Mouse (Mus musculus) ES-E14 (cell line): Measurements from ENCODE around the gene Cacna1i. TPM values are rescaled to one million over a fixed set of nuclear protein-coding genes. Genes with fewer than 3 reads are reported as not detected.

ENCODE experiments used
- DNase-seq: peaks from one replicate; pipeline ENCODE4 v3.0.0-alpha.2; 2013; ENCODE audit warnings: low read depth, low spot score
- H3K27ac ChIP-seq: 2 replicates; pipeline ENCODE4 v1.5.1; 2012; ENCODE audit warnings: low read depth, mild to moderate bottlenecking, low read length, moderate library complexity, mixed read lengths; ENCODE audit not compliant: poor library complexity, insufficient read depth, severe bottlenecking
- H3K36me3 ChIP-seq: 2 replicates; pipeline ENCODE4 v1.6.1; 2012; ENCODE audit warnings: mild to moderate bottlenecking, low read length, moderate library complexity, mixed read lengths; ENCODE audit not compliant: control insufficient read depth, poor library complexity, insufficient read depth, severe bottlenecking
- H3K4me1 ChIP-seq, 2 experiments: fragments of 150-350 bp in 1 of 2; sonication (generic) in 1 of 2; 2 replicates each; pipeline ENCODE4 v1.6.1; 2012; ENCODE audit warnings: low read length in 2 of 2, mild to moderate bottlenecking in 1 of 2, mixed read lengths in 1 of 2; ENCODE audit not compliant: control insufficient read depth in 2 of 2, insufficient read depth in 2 of 2, poor library complexity in 1 of 2
- H3K4me3 ChIP-seq, 2 experiments: fragments of 150-350 bp in 1 of 2; sonication (generic) in 1 of 2; 2 replicates each; pipeline ENCODE4 v1.5.1; 2012; ENCODE audit warnings: low read length in 2 of 2, low read depth in 1 of 2, mild to moderate bottlenecking in 1 of 2, mixed read lengths in 1 of 2; ENCODE audit not compliant: insufficient read depth in 1 of 2, poor library complexity in 1 of 2, severe bottlenecking in 1 of 2
- H3K9ac ChIP-seq: 2 replicates; pipeline ENCODE4 v1.6.1; 2012; ENCODE audit warnings: low read depth, mild to moderate bottlenecking, low read length, mixed read lengths; ENCODE audit not compliant: poor library complexity, insufficient read depth, severe bottlenecking
- H3K9me3 ChIP-seq: fragments of 150-350 bp; sonication (generic); 2 replicates; pipeline ENCODE4 v1.6.1; 2012; ENCODE audit warnings: low read depth, mild to moderate bottlenecking, low read length; ENCODE audit not compliant: control insufficient read depth, insufficient read depth
- CHD2 ChIP-seq: IDR thresholded peaks from 2 replicates; pipeline ENCODE4 v1.6.1; 2014; ENCODE audit warnings: mild to moderate bottlenecking, low read depth, low read length, inconsistent platforms
- HCFC1 ChIP-seq: IDR thresholded peaks from 2 replicates; pipeline ENCODE4 v1.6.1; 2012; ENCODE audit warnings: low read length, inconsistent platforms, borderline replicate concordance; ENCODE audit not compliant: insufficient read depth
- MAFK ChIP-seq: IDR thresholded peaks from 2 replicates; pipeline ENCODE4 v1.6.1; 2014; ENCODE audit warnings: mild to moderate bottlenecking, low read depth, low read length, inconsistent platforms; ENCODE audit not compliant: insufficient read depth
- ZC3H11A ChIP-seq: IDR thresholded peaks from 2 replicates; pipeline ENCODE4 v1.6.1; 2012; ENCODE audit warnings: low read depth, mild to moderate bottlenecking, inconsistent platforms, low read length, borderline replicate concordance
- ZNF384 ChIP-seq: IDR thresholded peaks from 2 replicates; pipeline ENCODE4 v1.6.1; 2012; ENCODE audit warnings: low read depth, low read length, inconsistent platforms
- in situ Hi-C, 2 experiments: fragments of 600-800 bp; cut with MboI; formaldehyde crosslinking; loops; one replicate each; pipeline ENCODE4 v1.15.1; 2025; ENCODE audit warnings: low sequenced_read_pairs in 2 of 2, inconsistent platforms in 1 of 2; ENCODE audit not compliant: unreplicated experiment in 2 of 2
- total RNA-seq: library from RNA; depleted of rRNA; stranded (reverse); fragments of 300-350 nt; gene quantifications from 2 replicates; pipeline ENCODE4 v1.2.3, GENCODE M21; 2012

Cacna1i gene
- total RNA-seq, 1 experiment, result 1.7 TPM

DNA sequence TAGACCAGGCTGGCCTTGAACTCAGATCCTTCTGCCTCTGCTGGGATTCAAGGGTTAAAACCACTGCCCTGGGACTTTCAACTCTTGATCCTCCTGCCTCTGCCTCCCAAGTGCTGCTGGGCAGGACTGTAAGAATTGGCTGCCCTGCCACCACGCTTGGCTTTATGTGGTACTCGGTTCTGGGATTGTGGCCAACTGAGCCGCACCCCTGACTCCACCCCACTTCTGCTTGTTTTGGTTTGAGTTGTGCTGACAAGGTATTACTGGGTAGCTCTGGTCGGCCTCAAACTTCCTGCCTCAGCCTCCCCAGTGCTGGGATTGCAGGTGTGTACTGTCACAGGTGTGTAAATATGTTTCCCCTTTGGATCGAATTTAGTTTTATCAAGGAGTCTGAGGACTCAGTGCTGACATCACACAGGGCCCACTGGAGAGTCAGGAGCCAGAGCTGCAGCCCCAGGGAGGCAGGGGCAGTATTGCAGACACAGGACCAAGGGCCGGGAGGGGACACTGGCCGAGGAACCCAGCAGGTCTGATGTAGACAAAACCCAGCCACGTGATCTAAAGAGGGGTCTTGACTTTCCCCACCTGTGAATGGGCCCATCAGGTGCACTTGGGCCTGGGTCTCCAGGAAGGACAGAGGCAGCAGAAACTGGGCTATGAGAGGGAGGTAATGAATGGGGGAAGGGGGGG, 30.9 kb downstream of the Cacna1i start:
- TF ChIP-seq ZC3H11A, result no peak
- no peak for TF ChIP-seq ZNF384
- no peak for TF ChIP-seq MAFK
- no peak for TF ChIP-seq CHD2
- TF ChIP-seq HCFC1, result no peak
- in situ Hi-C loops, result no loop called here
- peaks cover 2 to 3% of the 10 kb centered on the region in 2 experiments; a peak in 1 of 4 replicates for H3K4me1 ChIP-seq
- no peak overlapping the region for H3K9ac ChIP-seq
- no peaks in the 10 kb centered on the region for H3K9me3 ChIP-seq
- H3K4me3 ChIP-seq, result no peak overlapping the region
- no peak overlapping the region for H3K27ac ChIP-seq
- no peaks in the 10 kb centered on the region for H3K36me3 ChIP-seq
- no peak for DNase-seq

DNA sequence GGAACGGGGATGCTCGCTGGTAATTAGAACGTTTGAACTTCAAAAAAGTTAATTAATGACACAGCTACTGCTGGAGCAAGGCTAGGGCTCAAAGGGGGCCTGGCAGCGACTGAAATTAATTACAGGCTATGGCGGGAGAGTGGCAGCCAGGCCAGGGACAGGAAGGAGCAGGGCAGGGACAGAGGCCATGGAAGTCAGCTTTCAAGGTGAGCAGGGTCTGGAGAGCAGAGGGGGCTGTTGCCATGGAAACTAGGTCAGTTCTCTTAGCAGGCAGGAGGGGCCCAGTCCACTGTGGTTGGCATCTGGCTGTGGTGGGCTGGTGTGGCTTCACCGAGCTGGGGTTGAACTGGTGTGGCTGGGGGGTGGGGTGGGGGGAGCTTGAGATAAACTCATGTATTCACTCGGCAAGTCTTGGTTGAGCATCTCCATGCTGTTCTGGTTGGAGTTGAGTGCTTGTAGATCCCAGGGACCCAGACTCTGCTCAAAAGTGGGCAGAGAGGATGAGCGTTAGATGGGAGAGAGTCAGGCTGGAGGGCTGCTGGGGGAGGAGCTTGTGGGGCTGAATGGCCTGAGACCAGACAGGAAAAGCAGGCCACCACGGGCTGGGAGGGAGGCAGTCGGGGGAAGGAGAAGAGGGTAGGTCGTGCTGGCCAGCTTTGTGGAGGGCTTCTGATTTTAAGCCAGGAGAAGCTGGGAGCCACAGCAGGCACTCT, 31.7 kb downstream of the Cacna1i start:
- H3K4me1 ChIP-seq, result peaks cover 2 to 3% of the 10 kb centered on the region in 2 experiments; a peak in 1 of 4 replicates
- in situ Hi-C loops, result no loop called here
- TF ChIP-seq CHD2 (no peak), ZNF384 (no peak), MAFK (no peak), ZC3H11A (no peak), HCFC1 (no peak)
- no peak overlapping the region for H3K4me3 ChIP-seq
- DNase-seq, result no peak
- H3K27ac ChIP-seq, result no peak overlapping the region
- no peaks in the 10 kb centered on the region for H3K36me3 ChIP-seq
- no peak overlapping the region for H3K9ac ChIP-seq
- no peaks in the 10 kb centered on the region for H3K9me3 ChIP-seq

DNA sequence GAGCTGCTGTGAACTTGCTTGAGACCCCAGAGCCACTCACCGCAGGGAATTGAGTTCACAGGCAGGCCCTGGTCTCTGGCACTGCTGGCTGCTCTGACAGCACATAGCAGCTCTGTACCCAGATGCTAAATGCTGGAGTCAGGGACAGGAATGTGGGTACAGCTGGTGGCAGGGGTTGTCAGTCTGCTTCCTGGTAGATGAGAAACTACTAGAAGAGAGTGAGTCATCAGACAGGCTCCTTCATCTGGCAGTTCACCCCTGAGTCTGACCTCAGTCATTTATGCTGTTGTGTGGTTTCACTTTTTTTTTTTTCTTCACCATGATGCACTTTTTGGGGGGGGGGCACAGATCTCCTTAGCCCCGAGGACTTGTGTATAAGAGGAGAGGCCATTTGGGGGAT, 32.3 kb downstream of the Cacna1i start:
- no peak for DNase-seq
- H3K27ac ChIP-seq, result no peak overlapping the region
- H3K4me1 ChIP-seq, result peaks cover 2 to 3% of the 10 kb centered on the region in 2 experiments; a peak in 1 of 4 replicates
- TF ChIP-seq ZNF384 (no peak), ZC3H11A (no peak), CHD2 (no peak), MAFK (no peak), HCFC1 (no peak)
- no peaks in the 10 kb centered on the region for H3K9me3 ChIP-seq
- no peak overlapping the region for H3K9ac ChIP-seq
- H3K4me3 ChIP-seq, result no peak overlapping the region
- H3K36me3 ChIP-seq, result no peaks in the 10 kb centered on the region
- in situ Hi-C loops, result no loop called here

DNA sequence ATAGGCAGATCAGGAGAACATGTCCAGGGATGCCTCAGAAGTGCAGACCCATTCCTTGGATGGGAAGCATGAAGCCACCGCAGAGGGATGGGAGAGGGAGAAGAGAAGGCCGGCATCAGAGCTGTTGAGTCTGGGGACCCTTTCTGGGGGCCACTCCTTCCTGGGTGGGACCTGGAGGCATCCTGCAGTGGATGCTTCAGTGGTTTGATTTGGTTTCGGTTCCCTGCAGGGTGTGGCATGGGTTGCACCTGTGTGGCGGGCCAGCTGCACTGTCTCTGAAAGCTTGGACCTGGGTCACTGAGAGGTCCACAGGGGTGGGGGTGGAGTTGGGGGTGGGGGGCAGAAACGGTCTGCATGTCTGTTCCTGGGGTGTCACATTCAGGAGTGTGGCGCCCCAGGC, 32.9 kb downstream of the Cacna1i start:
- Histone ChIP-seq H3K36me3 (no peaks in the 10 kb centered on the region), H3K9me3 (no peaks in the 10 kb centered on the region), H3K4me1 (peaks cover 2 to 3% of the 10 kb centered on the region in 2 experiments; a peak in 1 of 4 replicates), H3K27ac (no peak overlapping the region), H3K9ac (no peak overlapping the region), H3K4me3 (no peak overlapping the region)
- in situ Hi-C loops, result no loop called here
- DNase-seq, result no peak
- no peak for TF ChIP-seq MAFK
- TF ChIP-seq HCFC1, result no peak
- TF ChIP-seq ZNF384, result no peak
- TF ChIP-seq ZC3H11A, result no peak
- TF ChIP-seq CHD2, result no peak
